Mouse (Mus musculus): Measurements from ENCODE around the gene D430041D05Rik. TPM values are rescaled to one million over a fixed set of nuclear protein-coding genes. Genes with fewer than 3 reads are reported as not detected.

The D430041D05Rik gene
- polyA plus RNA-seq, 1 experiment from 2014 or later: 11.8 TPM

DNA sequence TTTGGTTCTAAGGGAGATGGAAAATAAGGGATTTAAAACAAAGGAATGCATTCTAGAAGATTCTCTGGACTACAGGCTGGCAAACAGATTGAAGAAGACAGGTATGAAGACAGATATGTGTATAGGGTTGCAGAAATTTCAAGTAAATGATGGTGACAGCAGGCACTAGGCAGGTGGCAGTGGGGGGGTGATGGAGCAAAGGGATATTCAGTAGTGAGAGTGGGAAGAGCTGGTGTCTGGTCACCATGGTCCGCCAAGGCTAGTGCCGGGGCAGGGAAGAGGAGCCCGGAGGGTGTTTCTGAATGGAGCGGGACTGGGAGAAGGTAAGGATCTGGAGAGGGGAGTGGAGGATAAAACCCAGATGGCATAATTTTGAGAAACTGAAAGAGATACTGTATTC, 157.5 kb downstream of the D430041D05Rik start:
- Histone ChIP-seq H3K9me3 (no peaks in the 10 kb centered on the region), H3K27ac (replicated peaks) (no peak overlapping the region), H3K4me1 (peaks cover 27% of the 10 kb centered on the region), H3K9ac (replicated peaks) (no peak overlapping the region), H3K36me3 (no peaks in the 10 kb centered on the region), H3K27me3 (no peaks in the 10 kb centered on the region), H3K4me3 (no peak overlapping the region), H3K4me2 (replicated peaks) (no peak overlapping the region)
- WGBS: 100% methylated on average over 4 of the region's 4 CpGs
- no peak for ATAC-seq (replicated peaks)

GRCm38 (mm10) chr2:104251647-104252046, 159.2 kb downstream of the D430041D05Rik start:
- Histone ChIP-seq H3K36me3 (no peaks in the 10 kb centered on the region), H3K4me1 (peaks cover 26% of the 10 kb centered on the region), H3K27ac (replicated peaks) (peak overlapping the region; percentile 51), H3K27me3 (no peaks in the 10 kb centered on the region), H3K9me3 (no peaks in the 10 kb centered on the region), H3K4me3 (no peak overlapping the region), H3K9ac (replicated peaks) (no peak overlapping the region), H3K4me2 (replicated peaks) (no peak overlapping the region)
- WGBS: 18% methylated on average over 4 of the region's 4 CpGs
- peak; percentile 51 for ATAC-seq (replicated peaks)

DNA sequence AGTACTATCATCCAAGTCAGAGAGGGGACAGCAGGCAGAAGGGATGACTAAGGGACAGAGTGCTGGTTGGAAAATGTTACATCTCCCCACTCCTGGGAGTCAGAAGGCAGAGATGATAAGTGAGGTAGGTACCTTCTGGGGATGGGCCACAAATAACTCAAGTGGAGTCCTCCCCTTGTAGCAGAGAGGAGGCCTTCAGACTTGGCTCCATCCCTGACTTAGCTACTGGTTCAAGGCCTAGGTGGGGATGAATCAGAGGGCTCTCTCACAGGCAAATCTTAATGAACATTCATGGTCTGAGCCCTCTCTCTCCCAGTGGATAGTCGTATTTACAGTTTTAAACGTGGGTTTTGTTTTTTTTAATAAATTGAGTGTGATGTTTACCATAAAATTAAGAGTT, 161.0 kb downstream of the D430041D05Rik start:
- H3K4me2 ChIP-seq (replicated peaks): no peak overlapping the region
- no peaks in the 10 kb centered on the region for H3K9me3 ChIP-seq
- no peak overlapping the region for H3K4me3 ChIP-seq
- H3K27me3 ChIP-seq: no peaks in the 10 kb centered on the region
- peaks cover 22% of the 10 kb centered on the region for H3K4me1 ChIP-seq
- ATAC-seq (replicated peaks): no peak
- 85% methylated on average over 2 of the region's 2 CpGs for WGBS
- H3K36me3 ChIP-seq: no peaks in the 10 kb centered on the region
- H3K9ac ChIP-seq (replicated peaks): no peak overlapping the region
- H3K27ac ChIP-seq (replicated peaks): no peak overlapping the region

- Histone ChIP-seq H3K27me3 (no peaks in the 10 kb centered on the region), H3K9ac (replicated peaks) (no peak overlapping the region), H3K4me3 (no peak overlapping the region), H3K27ac (replicated peaks) (no peak overlapping the region), H3K36me3 (no peaks in the 10 kb centered on the region; the same call in 1 of the 2 replicates), H3K4me2 (replicated peaks) (no peak overlapping the region), H3K9me3 (no peaks in the 10 kb centered on the region), H3K4me1 (peaks cover 12% of the 10 kb centered on the region)
- 34% methylated on average over 4 of the region's 4 CpGs for WGBS
- ATAC-seq (replicated peaks): no peak
Measured at GRCm38 (mm10) chr2:104246851-104247250, 164.0 kb downstream of the D430041D05Rik start.

DNA sequence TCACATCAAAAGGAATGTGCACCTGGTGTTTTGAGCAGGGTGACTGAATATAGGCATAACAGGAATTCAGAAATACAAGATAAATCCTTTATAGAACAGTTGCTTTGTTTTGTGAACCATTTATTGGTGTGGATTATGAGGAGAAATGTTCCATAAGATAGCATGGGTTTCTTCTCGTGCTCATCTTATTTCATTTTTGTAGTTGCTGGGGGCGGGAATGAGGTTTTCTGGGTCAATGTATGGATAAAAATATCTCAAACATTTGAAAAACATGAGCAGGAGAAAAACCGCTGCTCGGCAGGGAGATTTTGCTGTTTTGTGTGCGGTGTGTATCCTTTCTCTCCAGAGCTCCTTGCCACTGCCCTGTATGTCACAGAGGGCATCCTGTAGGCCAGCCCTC, 168.8 kb downstream of the D430041D05Rik start:
- Histone ChIP-seq H3K27ac (replicated peaks) (no peak overlapping the region), H3K36me3 (no peaks in the 10 kb centered on the region; the same call in 1 of the 2 replicates), H3K27me3 (no peaks in the 10 kb centered on the region), H3K4me2 (replicated peaks) (no peak overlapping the region), H3K4me3 (no peak overlapping the region), H3K4me1 (no peaks in the 10 kb centered on the region), H3K9ac (replicated peaks) (no peak overlapping the region), H3K9me3 (no peaks in the 10 kb centered on the region)
- 86% methylated on average over 5 of the region's 5 CpGs for WGBS
- ATAC-seq (replicated peaks): no peak

- 78% methylated on average over 4 of the region's 4 CpGs for WGBS
Measured at GRCm38 (mm10) chr2:104237141-104237540, 173.7 kb downstream of the D430041D05Rik start.

DNA sequence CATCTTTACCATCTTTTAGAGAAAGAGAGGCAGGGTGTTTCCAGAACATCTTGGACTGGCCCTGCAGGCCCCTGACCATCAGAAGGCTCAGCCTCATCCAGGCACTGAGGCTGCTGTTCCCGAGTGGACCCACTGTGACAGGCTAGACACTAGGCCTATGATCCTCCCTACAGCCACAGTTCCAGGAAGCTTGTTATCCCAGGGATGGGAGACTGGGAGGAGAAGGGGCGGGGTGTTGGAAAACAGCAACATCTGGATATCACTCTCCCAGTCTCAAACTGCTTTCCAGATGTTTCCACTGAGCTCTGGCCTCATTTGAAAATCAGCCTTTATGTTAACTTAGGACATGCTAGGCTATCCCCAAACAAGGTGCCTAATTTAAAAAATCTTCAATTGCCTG, 180.4 kb downstream of the D430041D05Rik start:
- Histone ChIP-seq H3K9ac (replicated peaks) (no peak overlapping the region), H3K9me3 (no peaks in the 10 kb centered on the region), H3K4me2 (replicated peaks) (no peak overlapping the region), H3K4me3 (no peak overlapping the region), H3K36me3 (no peaks in the 10 kb centered on the region), H3K27me3 (no peaks in the 10 kb centered on the region), H3K4me1 (no peaks in the 10 kb centered on the region), H3K27ac (replicated peaks) (no peak overlapping the region)
- 79% methylated on average over 2 of the region's 2 CpGs for WGBS
- ATAC-seq (replicated peaks): no peak

More at GRCm38 (mm10) chr2:104237141-104237540, 173.7 kb downstream of the D430041D05Rik start:
- Histone ChIP-seq H3K4me1 (no peaks in the 10 kb centered on the region), H3K36me3 (no peaks in the 10 kb centered on the region; the same call in 1 of the 2 replicates), H3K9me3 (no peaks in the 10 kb centered on the region), H3K27ac (replicated peaks) (no peak overlapping the region), H3K4me3 (no peak overlapping the region), H3K27me3 (no peaks in the 10 kb centered on the region), H3K4me2 (replicated peaks) (no peak overlapping the region), H3K9ac (replicated peaks) (no peak overlapping the region)
- no peak for ATAC-seq (replicated peaks)

- Histone ChIP-seq H3K4me3 (no peak overlapping the region), H3K4me1 (no peaks in the 10 kb centered on the region), H3K27ac (replicated peaks) (no peak overlapping the region), H3K27me3 (no peaks in the 10 kb centered on the region), H3K36me3 (no peaks in the 10 kb centered on the region), H3K9me3 (no peaks in the 10 kb centered on the region), H3K9ac (replicated peaks) (no peak overlapping the region), H3K4me2 (replicated peaks) (no peak overlapping the region)
- WGBS: 90% methylated on average over 4 of the region's 4 CpGs
- no peak for ATAC-seq (replicated peaks)
Measured at GRCm38 (mm10) chr2:104226057-104226456, 184.8 kb downstream of the D430041D05Rik start.

DNA sequence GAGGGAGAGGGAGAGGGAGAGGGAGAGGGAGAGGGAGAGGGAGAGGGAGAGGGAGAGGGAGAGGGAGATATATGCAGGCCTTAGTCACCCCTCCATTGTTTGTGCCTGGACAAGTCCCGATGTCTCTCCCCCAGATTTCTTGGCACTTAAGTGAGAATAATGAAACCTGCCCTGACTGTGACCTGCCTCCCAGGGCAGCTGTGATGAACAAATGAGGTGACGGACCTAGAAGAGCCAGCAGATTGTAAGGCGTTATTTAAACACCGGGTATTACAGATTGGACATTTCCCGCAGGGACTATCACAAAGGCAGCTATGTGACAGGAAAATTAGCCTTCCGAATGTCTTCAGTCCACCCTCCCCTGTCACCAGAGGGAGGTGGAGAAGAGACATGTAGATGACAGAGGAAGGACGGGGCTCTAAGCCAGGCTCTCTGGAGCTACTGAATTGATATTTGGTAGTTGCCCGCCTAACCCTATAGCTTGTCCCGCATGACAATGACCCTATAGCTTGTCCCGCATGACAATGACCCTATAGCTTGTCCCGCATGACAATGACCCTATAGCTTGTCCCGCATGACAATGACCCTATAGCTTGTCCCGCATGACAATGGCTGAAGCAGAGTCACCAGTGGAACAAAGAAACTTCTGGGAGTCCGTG, 191.0 kb downstream of the D430041D05Rik start:
- H3K27me3 ChIP-seq: no peaks in the 10 kb centered on the region
- no peak overlapping the region for H3K4me2 ChIP-seq (replicated peaks)
- no peak overlapping the region for H3K9ac ChIP-seq (replicated peaks)
- peaks cover 14% of the 10 kb centered on the region for H3K4me1 ChIP-seq
- no peak overlapping the region for H3K4me3 ChIP-seq
- ATAC-seq (replicated peaks): no peak
- no peaks in the 10 kb centered on the region for H3K9me3 ChIP-seq
- H3K36me3 ChIP-seq: peaks cover 9% of the 10 kb centered on the region; the same call in 1 of the 2 replicates
- no peak overlapping the region for H3K27ac ChIP-seq (replicated peaks)
- WGBS: 54% methylated on average over 14 of the region's 14 CpGs

DNA sequence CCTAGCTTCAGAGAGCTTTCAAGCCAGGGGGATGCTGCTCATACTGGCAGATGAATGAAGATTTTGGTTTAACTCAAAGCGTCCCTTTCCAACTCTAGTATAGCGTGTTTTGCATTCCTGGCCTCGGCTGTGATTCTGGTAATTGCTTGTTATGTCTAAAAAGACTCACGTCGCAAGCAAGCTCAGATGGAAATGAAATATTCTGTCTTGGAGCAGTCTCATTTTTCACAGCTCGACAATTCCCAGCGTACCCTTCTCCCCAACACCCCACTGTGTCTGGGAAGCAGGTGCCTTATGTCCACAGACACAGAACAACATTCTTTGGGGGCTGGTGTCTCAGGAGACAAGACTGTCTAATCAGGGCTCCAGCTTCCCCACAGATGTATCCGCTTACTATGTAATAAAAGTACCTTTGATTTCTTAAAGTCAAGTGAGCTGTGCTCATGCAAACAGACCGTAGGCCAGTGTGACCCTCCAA, 192.2 kb downstream of the D430041D05Rik start:
- H3K27ac ChIP-seq (replicated peaks): peak overlapping the region; percentile 82
- no peaks in the 10 kb centered on the region for H3K27me3 ChIP-seq
- peaks cover 14% of the 10 kb centered on the region for H3K4me1 ChIP-seq
- WGBS: 49% methylated on average over 9 of the region's 9 CpGs
- peaks cover 11% of the 10 kb centered on the region; the same call in 1 of the 2 replicates for H3K36me3 ChIP-seq
- no peak overlapping the region for H3K9ac ChIP-seq (replicated peaks)
- H3K4me2 ChIP-seq (replicated peaks): no peak overlapping the region
- no peaks in the 10 kb centered on the region for H3K9me3 ChIP-seq
- H3K4me3 ChIP-seq: no peak overlapping the region
- ATAC-seq (replicated peaks): peak; percentile 45

DNA sequence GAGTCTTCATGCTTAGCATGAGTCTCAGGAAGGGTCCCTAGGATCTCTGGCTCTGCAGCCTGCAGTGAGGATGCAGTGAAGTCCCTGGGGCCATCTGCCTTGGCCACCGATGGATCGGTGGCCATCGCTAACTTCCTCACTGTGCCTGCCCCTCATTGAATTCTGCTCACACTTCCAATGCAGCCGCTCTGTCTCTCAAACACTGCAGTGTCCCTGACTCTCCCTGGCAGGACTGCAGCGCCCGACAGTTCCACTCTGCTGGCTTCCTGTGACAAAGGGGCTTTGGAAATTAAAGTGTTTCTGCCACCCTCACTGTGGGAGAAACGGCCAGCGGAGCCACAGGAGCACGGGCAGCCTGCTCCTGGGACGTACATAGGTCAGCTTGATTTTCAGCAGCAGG, 192.7 kb downstream of the D430041D05Rik start:
- peak; percentile 57; the same call in 1 of the 2 replicates for ATAC-seq (replicated peaks)
- peaks cover 16% of the 10 kb centered on the region; the same call in 1 of the 2 replicates for H3K36me3 ChIP-seq
- no peak overlapping the region for H3K9ac ChIP-seq (replicated peaks)
- no peak overlapping the region for H3K4me3 ChIP-seq
- peak overlapping the region; percentile 82 for H3K27ac ChIP-seq (replicated peaks)
- H3K9me3 ChIP-seq: no peaks in the 10 kb centered on the region
- peaks cover 14% of the 10 kb centered on the region for H3K4me1 ChIP-seq
- WGBS: 62% methylated on average over 10 of the region's 10 CpGs
- H3K27me3 ChIP-seq: no peaks in the 10 kb centered on the region
- no peak overlapping the region for H3K4me2 ChIP-seq (replicated peaks)

GRCm38 (mm10) chr2:104209408-104209807, 201.4 kb downstream of the D430041D05Rik start:
- Histone ChIP-seq H3K27ac (replicated peaks) (no peak overlapping the region), H3K4me1 (peaks cover 18% of the 10 kb centered on the region), H3K36me3 (peaks cover 15% of the 10 kb centered on the region; the same call in 1 of the 2 replicates), H3K27me3 (no peaks in the 10 kb centered on the region), H3K9ac (replicated peaks) (no peak overlapping the region), H3K4me3 (no peak overlapping the region), H3K9me3 (no peaks in the 10 kb centered on the region), H3K4me2 (replicated peaks) (no peak overlapping the region)
- no peak for ATAC-seq (replicated peaks)
- 53% methylated on average over 2 of the region's 2 CpGs for WGBS

Data from forebrain, embryonic 15.5 days (tissue).